Comparison of ENCODE assay signal across 22 mouse cellular contexts in genomic region chr3:136287883-136288282, GRCm38 (mm10). TPM values are rescaled to one million over a fixed set of nuclear protein-coding genes. Genes with fewer than 3 reads are reported as not detected.
A peak's percentile ranks its signal among the peaks of the same experiment; 100 is the strongest.
DNase-seq lines count a peak whose midpoint lies in the region; ATAC-seq and TF ChIP-seq lines count a peak whose summit lies in the region.
"Had no signal": no experiment of that assay in that cellular context is flagged by ENCODE, and none has a peak within 500 bp of the region (broad histone marks: within the 10 kb centered on the region; RNA-seq: fewer than 3 reads in every experiment).

No protein-coding gene starts in this region.

- H3K27ac ChIP-seq in CH12.LX (ENCODE audit: insufficient read depth, low read depth), result no peak overlapping the region
- H3K27ac ChIP-seq in forebrain, postnatal 0 days (ENCODE audit: low read depth, low read length), result no peak overlapping the region

- H3K4me2 ChIP-seq in CH12.LX (ENCODE audit: insufficient read depth, low read depth, poor library complexity, severe bottlenecking), result no peak overlapping the region
- H3K4me2 ChIP-seq in forebrain, postnatal 0 days (ENCODE audit: low read depth), result no peak overlapping the region

- no peak for TF ChIP-seq POLR2A in CH12.LX (IDR thresholded peaks at IDR 0.05; ENCODE audit: low read depth, low read length)

- in situ Hi-C loops in CH12.LX (cut with MboI; ENCODE audit: low pct_ligation_motif_present, low pct_unique_long_range_greater_than_20kb, low sequenced_read_pairs), result no loop called here

- dilution Hi-C loops in CH12.LX (cut with MboI; ENCODE audit: extremely low pct_ligation_motif_present, extremely low pct_unique_long_range_greater_than_20kb, low sequenced_read_pairs), result no loop called here

- H3K9me3 ChIP-seq in CH12.LX (replicated peaks; ENCODE audit: low read length), result no peaks in the 10 kb centered on the region
- H3K9me3 ChIP-seq in forebrain, postnatal 0 days (ENCODE audit: low read length), result no peaks in the 10 kb centered on the region
- H3K9me3 ChIP-seq: G1E had no signal

- H3K36me3 ChIP-seq in CH12.LX (replicated peaks in 1 of 2; ENCODE audit: control insufficient read depth in 1 of 2, insufficient read depth in 1 of 2, low read length in 1 of 2), result peaks cover 0 to 12% of the 10 kb centered on the region in 2 experiments
- H3K36me3 ChIP-seq in forebrain, postnatal 0 days (ENCODE audit: insufficient read depth), result no peaks in the 10 kb centered on the region
- H3K36me3 ChIP-seq: G1E had no signal

- no peaks in the 10 kb centered on the region for H3K27me3 ChIP-seq in CH12.LX (replicated peaks)
- no peaks in the 10 kb centered on the region for H3K27me3 ChIP-seq in forebrain, postnatal 0 days (ENCODE audit: insufficient read depth, low read length)
- H3K27me3 ChIP-seq: Patski had no signal

- TF ChIP-seq CTCF in CH12.LX (conservative IDR thresholded peaks at IDR 0.05 in 1 of 2, IDR thresholded peaks at IDR 0.05 in 1 of 2; ENCODE audit: low read depth in 2 of 2, low read length in 2 of 2), result no peak
- no peak for TF ChIP-seq CTCF in forebrain, postnatal 0 days (IDR thresholded peaks at IDR 0.05; ENCODE audit: low read depth)

- H3K4me1 ChIP-seq in CH12.LX (ENCODE audit: control insufficient read depth in 1 of 2, insufficient read depth in 2 of 2), result peaks cover 2 to 36% of the 10 kb centered on the region in 2 experiments; a peak in 3 of 4 replicates
- no peaks in the 10 kb centered on the region for H3K4me1 ChIP-seq in forebrain, postnatal 0 days (ENCODE audit: insufficient read depth)

- TF ChIP-seq RAD21 in CH12.LX (IDR thresholded peaks at IDR 0.05; ENCODE audit: low read depth, low read length), result no peak

- DNase-seq in CH12.LX (ENCODE audit: extremely low read depth), result peak; percentile 37
- DNase-seq in adipocyte (ENCODE audit: low spot score), result peak; percentile 3
- no peak for DNase-seq in forebrain, postnatal 0 days
- no peak for DNase-seq in embryo, embryonic 10.5 days (ENCODE audit: low spot score)
- DNase-seq: adrenal gland, adult 2 months; adrenal gland, adult 8-10 months; adrenal gland, postnatal 10 days; adrenal gland, postnatal 14 days; adrenal gland, postnatal 25 days; adrenal gland, postnatal 36 days; B cell, adult 2 months; cerebellum, adult 11 months; cerebellum, adult 11-12 months; cerebellum, adult 18-20 months; cerebellum, adult 2 months; cerebellum, adult 8-10 months had no signal

- WGBS in forebrain, postnatal 0 days, result 73% methylated on average over 2 of the region's 2 CpGs

- no peak for TF ChIP-seq EP300 in CH12.LX (IDR thresholded peaks at IDR 0.05; ENCODE audit: low read length)

- no peaks in the 10 kb centered on the region for H3K79me2 ChIP-seq in CH12.LX (replicated peaks; ENCODE audit: control insufficient read depth, extremely low read depth, insufficient read depth, poor library complexity, severe bottlenecking)

- no peak for ATAC-seq in forebrain, postnatal 0 days
- ATAC-seq: activated CD4-positive, CD25-positive, alpha-beta regulatory T cell, adult 4 months; CD4-positive, CD25-positive, alpha-beta regulatory T cell, adult 4 months; Patski had no signal

- H3K4me3 ChIP-seq in CH12.LX (replicated peaks in 1 of 3; ENCODE audit: low read depth in 2 of 3, low read length in 2 of 3, poor library complexity in 1 of 3), result no peak overlapping the region
- no peak overlapping the region for H3K4me3 ChIP-seq in forebrain, postnatal 0 days (ENCODE audit: low read depth, low read length)

- H3K9ac ChIP-seq in CH12.LX (ENCODE audit: insufficient read depth, low read depth), result no peak overlapping the region
- H3K9ac ChIP-seq in forebrain, postnatal 0 days, result no peak overlapping the region

TF ChIP-seq in CH12.LX, 34 proteins besides CTCF, POLR2A, EP300 and RAD21:
- peak; percentile 43; the same call in 1 of the 2 replicates for TF ChIP-seq MYC (IDR thresholded peaks at IDR 0.05; ENCODE audit: low read depth, low read length)
- no peak for TF ChIP-seq E2F4 (IDR thresholded peaks at IDR 0.05; ENCODE audit: insufficient replicate concordance, low read depth, low read length)
- peak; percentile 25; the same call in 1 of the 2 replicates for TF ChIP-seq USF2 (conservative IDR thresholded peaks at IDR 0.05; ENCODE audit: low read depth, low read length)
- peak; percentile 87 for TF ChIP-seq MAX (IDR thresholded peaks at IDR 0.05; ENCODE audit: low read length)
- peak; percentile 81 for TF ChIP-seq BHLHE40 (IDR thresholded peaks at IDR 0.05; ENCODE audit: low read depth, low read length)
- no peak for TF ChIP-seq MAZ (IDR thresholded peaks at IDR 0.05; ENCODE audit: low read depth, low read length)

RNA-seq across cellular contexts. Expression of gene Bank1, which starts 38.0 kb away (rescaled TPM):
- total RNA-seq in CH12.LX (2012; rRNA removed) (13.1 and 13.3 TPM in 2 replicates), CH12.LX (2014; rRNA removed) (27.3 and 31.7 TPM in 2 replicates)
- 32.0 and 36.2 TPM in 2 replicates for polyA plus RNA-seq in CH12.LX (2012; ENCODE audit: insufficient read length, low read depth)
- 0.31 and 0.38 TPM in 2 replicates for total RNA-seq in forebrain, postnatal 0 days (2014; rRNA removed)
- polyA plus RNA-seq in forebrain, postnatal 0 days (2015; fragmentation: Nextera tagmentation; extraction: Ambion mirVana), result 0.39 and 0.43 TPM in 2 replicates
- total RNA-seq: MEL had no signal
- polyA plus RNA-seq: C2C12, G1E had no signal

Comparison
In these comparisons a context has a peak if more than half of its experiments do, and no peak if none do; other contexts are left out.
1. DNase-seq: peak in CH12.LX (single experiment) and adipocyte (single experiment); none in forebrain, postnatal 0 days (single experiment) and embryo, embryonic 10.5 days (single experiment).
2. RNA of gene Bank1, which starts 38.0 kb away (total RNA-seq): 13.1 to 31.7 TPM in CH12.LX; 0.31 to 0.38 TPM in forebrain, postnatal 0 days; every median in the first group is over 10 times any median in the second.